Mouse (Mus musculus) mature B cell (primary cell): ENCODE measurements around the gene Slc8b1.

Source experiments
- in situ Hi-C: fragments of 300-500 bp; cut with MboI; formaldehyde crosslinking; loops from 2 replicates; pipeline ENCODE4 v1.14.3; 2019

Gene Slc8b1

GRCm38 (mm10) chr5:120567253-120567701 lies 56.3 kb downstream of the Slc8b1 start:
- in situ Hi-C loops = no loop called here

DNA sequence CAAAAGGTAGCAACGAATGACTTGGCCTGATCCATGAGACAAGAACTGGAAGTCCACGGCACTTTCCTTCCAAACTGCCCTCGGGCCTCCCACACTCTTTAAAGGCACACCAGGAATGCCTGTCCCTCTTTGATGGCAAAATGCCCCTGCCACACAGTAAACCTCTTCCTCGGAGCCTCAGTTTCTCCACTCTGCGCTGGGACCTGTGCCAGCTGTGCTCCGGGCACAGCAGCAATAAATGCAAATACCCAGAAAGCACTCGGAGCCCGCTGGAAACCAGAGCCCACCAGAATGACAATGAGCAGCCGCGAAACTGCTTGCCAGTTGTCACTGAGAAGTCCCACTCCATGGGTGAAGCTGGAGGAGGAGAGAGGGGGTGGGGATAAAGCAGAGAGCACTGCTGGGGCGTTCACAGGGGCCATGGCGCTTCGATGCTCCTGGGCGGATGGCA lies 56.8 kb downstream of the Slc8b1 start:
- in situ Hi-C loops = no loop called here

DNA sequence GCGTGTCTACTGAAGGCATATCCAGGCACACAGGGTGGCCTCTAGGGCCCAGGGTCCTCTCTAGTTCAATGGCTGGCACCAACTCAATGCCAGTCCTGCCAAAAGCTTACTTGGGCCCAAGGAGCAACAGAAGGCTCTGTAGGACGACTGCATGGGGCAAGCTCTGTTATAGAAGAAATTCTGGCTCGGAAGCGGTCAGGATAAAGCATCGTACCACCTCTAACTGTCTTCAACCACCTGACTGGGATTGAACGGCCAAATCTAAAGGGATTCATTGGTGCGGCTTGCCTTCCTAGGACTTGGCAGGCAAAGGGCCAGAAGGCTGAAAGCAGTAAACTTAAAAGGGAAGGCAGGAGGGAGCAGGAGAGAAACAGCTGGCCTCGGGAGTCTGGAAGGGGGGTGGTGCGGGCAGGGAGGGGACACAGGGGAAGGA lies 57.4 kb downstream of the Slc8b1 start:
- in situ Hi-C loops = no loop called here

DNA sequence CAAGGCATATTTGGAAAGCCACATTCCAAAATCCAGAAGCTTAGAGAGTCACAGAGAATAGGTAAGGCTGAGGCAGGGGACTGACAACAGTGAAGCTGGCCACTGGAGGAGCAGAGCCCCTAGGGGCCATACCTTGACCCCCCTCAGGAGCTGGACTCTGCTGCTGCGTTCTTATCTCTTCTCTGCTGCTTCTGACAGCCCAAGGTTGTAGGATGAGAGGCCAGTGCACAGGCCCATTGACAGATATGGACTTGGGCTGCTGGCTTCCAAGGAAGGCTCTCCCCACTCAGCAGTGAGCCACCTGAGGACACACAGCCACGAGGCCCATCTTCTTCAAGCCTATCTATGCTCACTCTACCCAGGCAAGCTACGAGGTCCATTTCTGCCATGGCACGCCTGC lies 58.0 kb downstream of the Slc8b1 start:
- in situ Hi-C loops = no loop called here

- in situ Hi-C loops = no loop called here
Measured at GRCm38 (mm10) chr5:120569791-120570190, 58.8 kb downstream of the Slc8b1 start.

DNA sequence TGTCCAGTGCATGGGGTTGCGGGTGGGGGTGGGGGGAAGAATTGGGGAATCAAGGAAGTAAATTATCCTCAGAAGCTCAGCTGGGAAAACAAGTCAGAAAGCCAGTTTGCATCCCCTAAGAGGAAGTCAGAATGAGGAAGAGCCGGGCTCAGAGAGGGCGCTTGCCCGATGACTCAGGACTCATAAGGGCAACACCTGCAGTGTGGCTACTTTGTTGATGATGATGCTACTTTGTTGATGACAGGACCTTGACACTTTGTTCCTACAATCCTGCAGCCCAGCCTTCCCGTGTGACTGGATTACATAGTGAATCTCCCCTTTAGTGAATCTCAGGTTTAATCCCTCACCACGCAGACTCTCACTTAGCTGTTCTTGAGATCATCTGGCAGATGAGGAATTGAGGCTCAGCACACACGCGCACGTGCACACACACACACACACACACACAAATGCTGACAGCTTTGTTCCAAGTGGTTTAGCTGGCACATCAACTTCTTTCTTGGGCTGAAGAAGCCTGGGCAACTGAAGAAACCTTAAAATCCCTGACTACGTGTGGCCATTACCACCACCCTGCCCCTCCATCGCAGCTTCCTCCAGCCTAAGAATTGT lies 59.4 kb downstream of the Slc8b1 start:
- in situ Hi-C loops = no loop called here

DNA sequence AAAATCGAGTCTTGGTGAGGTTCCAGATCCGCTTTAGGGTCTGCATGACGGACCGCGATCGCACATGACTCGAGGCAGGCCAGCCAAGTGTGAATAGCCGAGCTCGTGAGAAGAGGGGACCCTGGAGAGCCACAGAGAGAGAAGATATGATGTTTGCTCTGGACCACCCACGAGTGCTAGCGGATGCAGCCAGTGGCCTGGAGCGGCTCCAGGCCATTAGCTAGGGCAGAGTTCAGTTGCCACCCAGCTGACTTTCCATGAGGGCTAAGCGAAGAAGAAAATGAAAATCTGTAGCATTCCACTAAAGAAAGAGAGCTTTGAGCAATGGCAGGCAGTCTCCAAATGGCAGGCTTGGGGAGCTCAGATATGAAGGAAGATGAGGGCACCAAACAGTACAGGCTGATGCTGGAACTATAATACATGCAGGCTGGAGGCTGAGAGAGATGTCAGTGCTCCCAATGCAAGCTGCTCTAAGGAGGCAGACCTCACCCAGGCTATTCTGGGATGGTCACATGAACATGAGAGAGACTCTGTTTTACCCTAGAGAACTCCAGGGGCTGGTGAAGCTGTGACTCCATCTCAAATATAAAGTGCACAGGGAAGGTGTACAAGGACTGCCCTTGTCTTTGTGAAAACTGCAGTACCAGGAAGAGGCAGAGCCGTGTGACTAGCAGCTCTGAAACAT lies 60.2 kb downstream of the Slc8b1 start:
- in situ Hi-C loops = no loop called here

DNA sequence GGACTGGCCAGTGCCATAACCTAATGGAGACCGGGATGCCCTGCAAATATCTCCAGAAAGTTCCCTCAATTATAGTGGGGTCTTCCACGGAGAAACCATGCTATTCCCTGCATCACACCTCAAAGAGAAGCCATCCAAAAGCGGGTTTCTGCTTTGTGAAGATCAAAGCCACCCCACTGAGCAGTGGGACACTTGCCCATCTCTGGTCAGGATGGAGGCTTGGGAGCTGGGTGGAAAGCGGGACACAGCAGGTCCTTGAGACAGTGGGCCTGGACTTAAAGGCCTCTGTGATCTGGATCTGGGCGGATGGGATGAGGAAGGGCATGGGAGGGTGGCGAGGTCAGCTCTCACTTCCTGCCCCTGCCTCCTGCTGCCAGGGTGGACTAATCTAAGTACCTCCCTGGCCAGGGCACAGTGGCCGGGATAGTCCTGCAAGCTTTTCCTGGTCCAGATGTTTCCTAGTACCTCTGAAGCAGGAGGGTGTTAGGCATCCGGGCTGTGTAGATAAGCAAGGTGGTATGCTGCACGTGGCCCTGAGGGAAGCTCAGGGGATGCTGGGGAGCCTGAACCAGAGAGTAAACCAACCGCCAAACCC lies 63.6 kb downstream of the Slc8b1 start:
- in situ Hi-C loops = no loop called here

DNA sequence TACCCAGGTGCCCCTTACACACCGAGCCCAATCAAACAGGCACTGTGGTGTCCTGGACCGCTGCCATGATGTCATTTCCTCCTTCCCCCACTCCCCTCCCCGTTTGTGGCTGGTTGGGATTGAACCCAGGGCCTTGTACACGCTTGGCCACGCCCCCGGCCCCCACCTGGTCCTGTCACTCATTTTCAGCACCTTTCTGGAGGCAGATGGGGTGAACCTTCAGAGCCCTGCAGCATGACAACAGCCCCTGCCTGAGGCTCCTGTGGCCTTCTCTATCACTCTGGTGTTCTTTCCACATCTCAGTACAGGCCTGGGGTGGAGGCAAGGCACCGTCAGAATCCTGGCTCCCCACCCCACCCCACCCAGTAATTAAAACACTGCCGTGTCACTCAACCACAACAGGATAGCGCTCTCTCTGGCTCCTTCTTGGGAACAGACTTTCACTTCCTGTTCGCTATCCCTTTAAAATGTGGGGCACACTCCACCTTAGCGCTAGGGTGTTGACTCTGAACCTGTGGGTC lies 65.9 kb downstream of the Slc8b1 start:
- in situ Hi-C loops = no loop called here

DNA sequence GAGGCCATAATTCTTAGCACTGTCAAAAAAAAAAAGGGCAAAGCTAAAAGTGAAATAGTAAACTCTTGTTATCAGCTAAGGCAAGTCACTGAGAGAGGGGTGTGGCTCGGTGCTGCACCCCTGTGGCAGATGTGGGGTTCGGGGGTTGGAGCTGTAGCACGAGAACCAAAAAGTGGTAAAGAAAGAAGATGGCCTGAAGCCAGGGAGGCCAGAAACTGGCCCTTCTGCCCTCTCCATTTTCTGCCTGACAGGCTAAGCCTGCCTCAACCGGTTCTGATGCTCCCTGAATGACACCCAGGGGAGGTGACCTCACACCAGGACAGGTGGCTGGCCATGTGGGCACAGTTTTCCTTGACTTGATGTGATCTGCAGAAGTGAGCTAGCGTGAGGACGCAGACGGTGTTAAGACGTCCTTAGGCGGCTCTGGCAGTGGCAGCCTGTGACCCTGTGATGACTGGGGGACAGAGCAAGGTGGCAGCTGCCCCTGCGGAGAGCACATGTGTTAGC lies 67.0 kb downstream of the Slc8b1 start:
- in situ Hi-C loops = no loop called here

DNA sequence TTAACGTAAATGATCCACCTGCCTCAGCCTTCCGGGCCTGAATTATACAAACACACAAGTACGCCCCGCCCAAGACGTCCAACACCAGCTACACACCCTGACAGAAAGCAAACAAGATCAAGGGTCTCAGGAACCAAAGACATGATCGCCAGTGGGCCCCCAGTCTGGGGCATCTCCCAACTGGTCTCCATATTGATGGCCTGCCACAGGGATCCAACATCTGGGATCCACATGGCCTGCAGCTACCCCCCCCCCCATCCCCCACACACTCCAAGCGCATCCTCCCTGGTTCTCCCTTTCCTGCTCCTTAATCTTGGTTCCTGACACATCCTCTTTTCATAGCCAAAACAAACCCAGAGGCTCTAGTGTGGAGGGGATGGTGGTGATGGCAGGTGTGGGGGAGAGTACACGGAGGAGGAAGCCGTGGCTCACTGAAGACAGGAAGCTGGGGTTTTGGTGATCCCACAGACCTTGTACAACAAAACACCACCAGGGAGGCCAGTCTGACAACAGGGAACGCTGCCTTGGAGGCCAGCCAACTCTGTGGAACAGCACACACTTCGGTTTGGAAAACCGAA lies 67.6 kb downstream of the Slc8b1 start:
- in situ Hi-C loops = no loop called here

- in situ Hi-C loops = no loop called here
Measured at GRCm38 (mm10) chr5:120579211-120579897, 68.4 kb downstream of the Slc8b1 start.

GRCm38 (mm10) chr5:120579898-120580626 lies 69.1 kb downstream of the Slc8b1 start:
- in situ Hi-C loops = no loop called here

DNA sequence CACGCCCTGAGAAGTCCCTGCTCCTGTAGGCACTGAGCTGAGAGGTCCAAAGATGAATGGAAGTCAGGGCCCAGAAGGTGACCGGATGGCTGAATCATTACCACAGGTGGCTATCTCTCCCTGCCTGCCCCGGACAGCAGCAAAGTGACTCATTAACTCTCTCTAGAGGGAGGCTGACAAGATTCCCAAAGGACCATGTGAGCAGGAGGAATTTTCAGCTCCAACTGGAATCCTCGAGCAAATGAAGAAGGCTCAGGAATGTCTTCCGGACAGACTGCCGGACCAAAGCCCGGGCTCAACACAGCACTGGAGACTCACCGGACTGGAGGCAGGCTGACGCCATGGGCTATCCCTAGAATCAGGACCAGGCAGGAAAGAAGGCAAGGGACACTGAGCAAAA lies 71.0 kb downstream of the Slc8b1 start:
- in situ Hi-C loops = no loop called here

GRCm38 (mm10) chr5:120583511-120583910 lies 72.5 kb downstream of the Slc8b1 start:
- in situ Hi-C loops = no loop called here
